Mouse (Mus musculus) liver, embryonic 14.5 days (tissue): ENCODE data around the gene Dtd1.

Source experiments
- CTCF ChIP-seq: IDR thresholded peaks from 2 replicates; pipeline ENCODE4 v1.5.1; 2016; ENCODE audit warnings: antibody characterized with exemption, low read depth, control low read depth
- EP300 ChIP-seq: IDR thresholded peaks from 2 replicates; pipeline ENCODE4 v1.6.1; 2016; ENCODE audit warnings: antibody characterized with exemption, low read depth

DNA sequence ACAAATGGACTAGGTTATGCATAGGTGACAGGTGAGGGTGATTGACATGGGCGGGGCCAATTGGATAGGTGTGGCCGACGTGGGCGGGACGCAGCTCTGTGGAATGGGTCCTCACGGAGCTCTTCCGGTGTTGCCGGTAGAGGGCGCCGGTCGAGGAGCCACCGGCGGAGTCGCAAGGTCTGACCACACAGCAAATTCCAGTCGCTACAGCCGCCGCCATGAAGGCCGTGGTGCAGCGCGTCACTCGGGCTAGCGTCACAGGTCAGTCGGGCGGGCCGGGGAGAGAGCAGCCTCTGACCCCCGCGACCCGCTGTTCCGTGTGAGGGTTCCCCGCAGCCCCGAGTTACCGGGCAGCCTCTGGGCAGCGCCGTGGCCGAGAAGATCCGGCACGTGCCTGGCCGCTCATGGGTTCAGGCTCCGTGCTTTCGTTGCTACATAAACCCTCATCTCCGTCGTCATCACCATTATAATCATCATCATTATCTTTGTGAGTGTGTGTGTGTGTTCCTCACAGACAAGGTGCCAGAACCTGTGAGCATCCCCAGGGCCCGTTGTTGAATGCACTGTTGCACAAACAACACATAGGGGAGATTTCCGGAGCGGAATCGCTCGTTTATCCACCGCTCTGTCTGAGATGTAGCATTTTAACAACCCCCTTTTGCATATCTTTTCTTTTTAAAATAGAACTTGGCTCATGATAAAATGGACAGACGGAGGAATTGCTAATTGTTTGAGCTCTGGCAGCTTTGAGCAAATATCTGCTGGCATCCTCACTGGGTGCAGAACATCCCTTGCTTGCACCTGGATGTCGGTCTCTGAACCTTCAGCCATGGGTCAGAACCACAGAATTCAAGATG lies at the start of gene Dtd1:
- TF ChIP-seq CTCF: peak; percentile 96
- TF ChIP-seq EP300: no peak
